Mouse (Mus musculus): ENCODE data around the gene Crtam.

DNA sequence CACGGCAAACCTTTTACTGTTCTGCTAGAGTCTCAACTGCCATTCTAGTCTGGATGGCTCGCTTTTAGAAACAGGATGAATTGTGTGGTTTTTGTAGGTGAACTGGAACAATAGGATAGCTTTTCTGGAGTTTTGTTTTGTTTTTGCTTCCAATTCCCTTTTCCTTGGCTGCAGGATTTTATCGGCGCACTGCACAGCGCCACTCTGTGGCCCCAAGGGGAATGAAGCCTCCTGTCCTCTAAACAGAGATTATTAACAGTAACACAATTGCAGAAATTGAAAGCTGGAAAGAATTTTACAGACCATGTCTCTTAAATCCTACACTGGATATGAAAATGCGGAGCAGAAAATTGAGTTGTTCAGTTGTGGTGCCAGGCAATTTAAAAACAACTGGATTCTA, 21.9 kb downstream of the Crtam start:
- TF ChIP-seq GATA1 (IDR thresholded peaks at IDR 0.05; ENCODE audit: low read length) (no peak), TAL1 (IDR thresholded peaks at IDR 0.05; ENCODE audit: low read length) (no peak)
